Mouse (Mus musculus) thymus, adult 2 months (tissue): ENCODE measurements around the gene Cacna2d3. TPM values are rescaled to one million over a fixed set of nuclear protein-coding genes. Genes with fewer than 3 reads are reported as not detected.

Source experiments
- DNase-seq: peaks from one replicate; pipeline ENCODE4 v3.0.0; 2021
- H3K27ac ChIP-seq: fragments of 200-500 bp; 2 replicates; pipeline ENCODE4 v1.5.1; 2012; ENCODE audit warnings: low read length, control low read depth; ENCODE audit not compliant: control insufficient read depth, insufficient read depth
- H3K27me3 ChIP-seq: fragments of 200-500 bp; 2 replicates; pipeline ENCODE4 v1.6.1; 2012; ENCODE audit warnings: mild to moderate bottlenecking, low read length, moderate library complexity, mixed read lengths; ENCODE audit not compliant: control insufficient read depth, insufficient read depth
- H3K36me3 ChIP-seq: fragments of 200-500 bp; 2 replicates; pipeline ENCODE4 v1.6.1; 2012; ENCODE audit warnings: mild to moderate bottlenecking, low read length, moderate library complexity; ENCODE audit not compliant: control insufficient read depth, insufficient read depth
- H3K4me1 ChIP-seq: fragments of 200-500 bp; replicated peaks from 2 replicates; pipeline ENCODE4 v1.6.1; 2012; ENCODE audit warnings: low read length; ENCODE audit not compliant: control insufficient read depth, insufficient read depth
- H3K4me3 ChIP-seq: fragments of 200-500 bp; 2 replicates; pipeline ENCODE4 v1.5.1; 2012; ENCODE audit warnings: mild to moderate bottlenecking, low read length, control low read depth, moderate library complexity; ENCODE audit not compliant: control insufficient read depth, insufficient read depth
- CTCF ChIP-seq: fragments of 200-500 bp; IDR thresholded peaks from 2 replicates; pipeline ENCODE4 v1.5.1; 2012; ENCODE audit warnings: mild to moderate bottlenecking, control low read depth, low read length, moderate library complexity, borderline replicate concordance; ENCODE audit not compliant: control insufficient read depth, poor library complexity, insufficient read depth; ENCODE audit errors: extremely low read depth
- POLR2A ChIP-seq: fragments of 200-500 bp; IDR thresholded peaks from 2 replicates; pipeline ENCODE4 v1.6.1; 2012; ENCODE audit warnings: mild to moderate bottlenecking, low read length, control low read depth, moderate library complexity; ENCODE audit not compliant: control insufficient read depth, poor library complexity, insufficient read depth; ENCODE audit errors: extremely low read depth
- WGBS: fragments of 180-500 bp; shearing (Covaris S2); methylation state at CpG from one replicate; pipeline ENCODE4 v1.1.7; 2018; 5-methylcytosine and 5-hydroxymethylcytosine counted together
- polyA plus RNA-seq: library from polyadenylated mRNA; depleted of rRNA; stranded (reverse); fragments of >200 nt; gene quantifications from 2 replicates; pipeline ENCODE4 v1.2.3, GENCODE M21; 2012

The Cacna2d3 gene
- polyA plus RNA-seq, 1 experiment, result 0.08 TPM

DNA sequence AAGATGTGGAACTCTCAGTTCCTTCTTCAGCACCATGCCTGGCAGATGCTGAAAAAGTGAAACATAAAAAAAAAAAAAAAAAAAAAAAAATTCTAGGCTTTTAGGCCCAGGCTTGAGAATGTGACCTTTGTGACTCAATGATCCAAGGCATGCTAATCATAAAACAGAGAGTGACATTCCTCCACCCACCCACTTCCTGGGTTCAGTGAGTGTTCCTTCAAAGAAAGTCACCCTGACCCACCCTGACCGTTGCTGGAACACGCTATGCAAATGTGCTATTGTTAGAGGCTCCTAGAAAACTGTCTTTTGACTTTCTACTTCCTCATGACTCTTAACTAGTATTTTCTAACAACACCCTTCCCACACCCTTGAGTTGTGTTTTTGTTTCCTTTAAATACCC, 338.9 kb downstream of the Cacna2d3 start:
- TF ChIP-seq CTCF, result no peak
- TF ChIP-seq POLR2A, result no peak
- H3K4me3 ChIP-seq, result no peak overlapping the region
- no peaks in the 10 kb centered on the region for H3K27me3 ChIP-seq
- no peak overlapping the region for H3K27ac ChIP-seq
- no peaks in the 10 kb centered on the region for H3K4me1 ChIP-seq
- H3K36me3 ChIP-seq, result no peaks in the 10 kb centered on the region
- 81% methylated on average over 2 of the region's 2 CpGs for WGBS
- DNase-seq, result no peak

DNA sequence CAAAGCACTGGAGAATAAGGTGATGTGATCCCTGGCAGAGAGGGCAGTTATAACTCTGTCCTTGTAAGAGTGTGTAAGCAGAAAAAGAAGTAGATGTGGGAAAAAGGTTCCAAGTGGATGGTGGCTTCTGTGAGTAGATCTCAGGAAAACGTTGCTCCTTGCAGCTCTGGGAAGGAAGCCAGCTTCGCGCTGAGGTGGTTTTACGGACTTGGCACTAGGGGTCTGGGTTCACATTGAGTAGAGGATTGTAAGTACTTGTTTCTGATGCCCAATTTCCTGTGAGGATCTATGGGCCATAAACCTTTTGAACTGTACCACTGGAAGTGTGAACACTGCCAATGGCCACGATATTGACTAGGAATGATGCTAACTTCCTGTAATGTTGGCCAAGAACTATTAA, 354.8 kb downstream of the Cacna2d3 start:
- TF ChIP-seq POLR2A (no peak), CTCF (no peak)
- no peak overlapping the region for H3K4me3 ChIP-seq
- H3K4me1 ChIP-seq, result no peaks in the 10 kb centered on the region
- no peaks in the 10 kb centered on the region for H3K27me3 ChIP-seq
- no peak overlapping the region for H3K27ac ChIP-seq
- DNase-seq, result no peak
- no peaks in the 10 kb centered on the region for H3K36me3 ChIP-seq
- 83% methylated on average over 5 of the region's 5 CpGs for WGBS

DNA sequence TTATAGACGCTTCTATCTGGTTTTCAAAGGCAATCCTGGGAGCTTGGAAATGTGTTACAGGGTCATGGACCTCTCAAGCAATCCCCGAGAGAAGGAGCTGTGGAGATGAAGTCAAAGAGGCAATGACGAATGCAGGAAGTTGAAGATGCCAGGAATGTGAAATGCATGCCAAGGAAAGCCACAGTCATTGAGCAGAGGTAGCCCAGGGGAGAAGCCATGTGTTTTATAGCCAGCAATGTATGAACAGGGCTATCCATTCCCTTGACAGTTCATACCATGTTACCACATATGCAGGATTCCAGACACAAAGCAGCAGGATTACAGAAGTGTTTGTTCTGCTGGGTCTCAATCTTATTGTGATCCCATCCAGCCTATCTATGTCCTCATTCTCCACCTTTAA, 359.2 kb downstream of the Cacna2d3 start:
- 67% methylated on average over 3 of the region's 3 CpGs for WGBS
- TF ChIP-seq POLR2A, result no peak
- no peak for TF ChIP-seq CTCF
- H3K27me3 ChIP-seq, result no peaks in the 10 kb centered on the region
- H3K36me3 ChIP-seq, result no peaks in the 10 kb centered on the region
- H3K4me1 ChIP-seq, result no peaks in the 10 kb centered on the region
- DNase-seq, result no peak
- no peak overlapping the region for H3K27ac ChIP-seq
- H3K4me3 ChIP-seq, result no peak overlapping the region

DNA sequence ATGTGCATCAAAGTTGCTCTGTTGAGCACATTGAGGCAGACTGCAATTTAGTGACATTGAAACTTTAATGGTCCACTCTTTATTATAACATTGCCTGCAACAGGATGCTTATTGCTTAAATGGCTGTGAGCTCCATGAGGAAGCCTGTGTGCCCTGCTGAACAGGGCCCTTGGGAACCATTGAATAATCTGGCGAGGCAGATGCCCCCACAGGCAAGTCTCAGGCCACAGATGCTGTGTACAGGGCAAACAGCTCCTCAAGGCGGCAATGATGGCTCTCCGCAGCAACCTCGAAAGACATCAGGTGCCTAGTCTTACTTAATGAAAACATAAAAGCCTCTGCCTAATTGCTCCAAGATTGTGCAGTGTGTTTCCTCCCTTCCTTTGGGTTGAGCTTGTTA, 371.0 kb downstream of the Cacna2d3 start:
- no peak for TF ChIP-seq CTCF
- TF ChIP-seq POLR2A, result no peak
- Histone ChIP-seq H3K27me3 (no peaks in the 10 kb centered on the region), H3K36me3 (no peaks in the 10 kb centered on the region), H3K4me1 (no peaks in the 10 kb centered on the region), H3K4me3 (no peak overlapping the region), H3K27ac (no peak overlapping the region)
- DNase-seq, result no peak
- 84% methylated on average over 4 of the region's 4 CpGs for WGBS

DNA sequence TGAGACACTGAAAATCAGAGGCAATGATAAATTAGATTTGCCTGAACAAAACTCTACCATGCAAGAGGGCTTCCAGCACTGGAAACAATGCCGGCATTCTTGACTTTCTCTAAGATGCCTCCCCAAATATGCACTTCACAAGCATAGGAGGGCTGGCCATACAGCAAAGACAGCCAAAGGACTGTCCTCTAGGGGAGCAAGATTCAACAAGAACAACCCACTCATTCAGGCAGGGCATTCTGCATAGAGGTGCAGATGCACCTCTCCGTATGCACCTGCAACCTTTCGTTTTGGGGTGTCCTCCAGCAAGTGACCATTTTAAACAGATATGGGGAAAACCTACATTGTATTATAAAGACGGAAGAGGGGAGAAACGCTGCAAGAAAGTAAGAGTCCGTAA, 380.1 kb downstream of the Cacna2d3 start:
- H3K36me3 ChIP-seq, result no peaks in the 10 kb centered on the region
- 94% methylated on average over 6 of the region's 6 CpGs for WGBS
- no peak for TF ChIP-seq CTCF
- TF ChIP-seq POLR2A, result no peak
- H3K4me1 ChIP-seq, result no peaks in the 10 kb centered on the region
- no peak overlapping the region for H3K4me3 ChIP-seq
- DNase-seq, result no peak
- H3K27ac ChIP-seq, result no peak overlapping the region
- H3K27me3 ChIP-seq, result no peaks in the 10 kb centered on the region

DNA sequence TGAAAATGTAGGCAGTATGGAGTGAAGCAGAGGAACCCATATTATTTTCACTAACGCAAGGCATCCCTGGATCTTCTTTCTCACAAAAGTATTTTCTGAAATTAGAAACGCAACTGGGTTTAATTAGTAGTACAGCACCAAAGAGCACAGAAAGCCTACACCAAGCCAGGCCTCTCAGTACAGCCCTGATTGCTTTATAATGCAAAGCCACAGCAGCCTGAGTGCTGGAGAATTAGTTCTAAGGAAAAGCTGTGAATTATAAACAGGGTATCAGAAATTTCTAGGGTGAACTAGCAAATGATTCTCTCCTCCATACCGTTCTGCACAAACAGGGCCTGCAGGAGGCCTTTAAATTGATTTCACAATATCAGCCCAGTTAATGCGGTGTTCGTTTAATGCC, 380.9 kb downstream of the Cacna2d3 start:
- Histone ChIP-seq H3K27me3 (no peaks in the 10 kb centered on the region), H3K4me1 (no peaks in the 10 kb centered on the region), H3K36me3 (no peaks in the 10 kb centered on the region), H3K4me3 (no peak overlapping the region), H3K27ac (no peak overlapping the region)
- TF ChIP-seq CTCF (no peak), POLR2A (no peak)
- no peak for DNase-seq
- 89% methylated on average over 5 of the region's 5 CpGs for whole genome bisulfite sequencing

DNA sequence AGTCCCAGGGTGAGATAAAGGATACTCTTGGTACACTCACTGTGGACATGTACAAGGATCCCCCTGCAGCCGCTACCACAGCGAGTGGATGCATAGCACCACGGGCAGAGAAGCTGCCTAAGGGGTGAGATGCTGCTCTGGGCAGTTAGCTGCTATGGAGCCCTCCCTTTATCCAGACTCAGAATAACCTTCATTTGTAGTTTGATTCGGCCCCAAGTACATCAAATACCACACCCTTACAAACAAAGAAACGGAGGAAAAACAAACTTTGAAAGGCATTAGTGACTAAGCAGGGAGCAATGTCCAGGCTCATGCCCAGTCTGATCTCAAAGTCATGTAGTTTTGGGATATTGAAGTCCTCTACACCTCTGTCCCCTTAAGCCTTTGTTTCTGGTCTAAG, 386.8 kb downstream of the Cacna2d3 start:
- Histone ChIP-seq H3K4me3 (no peak overlapping the region), H3K4me1 (no peaks in the 10 kb centered on the region), H3K36me3 (no peaks in the 10 kb centered on the region), H3K27me3 (no peaks in the 10 kb centered on the region), H3K27ac (no peak overlapping the region)
- TF ChIP-seq CTCF, result no peak
- TF ChIP-seq POLR2A, result no peak
- WGBS, result 88% methylated on average over 5 of the region's 5 CpGs
- DNase-seq, result no peak

DNA sequence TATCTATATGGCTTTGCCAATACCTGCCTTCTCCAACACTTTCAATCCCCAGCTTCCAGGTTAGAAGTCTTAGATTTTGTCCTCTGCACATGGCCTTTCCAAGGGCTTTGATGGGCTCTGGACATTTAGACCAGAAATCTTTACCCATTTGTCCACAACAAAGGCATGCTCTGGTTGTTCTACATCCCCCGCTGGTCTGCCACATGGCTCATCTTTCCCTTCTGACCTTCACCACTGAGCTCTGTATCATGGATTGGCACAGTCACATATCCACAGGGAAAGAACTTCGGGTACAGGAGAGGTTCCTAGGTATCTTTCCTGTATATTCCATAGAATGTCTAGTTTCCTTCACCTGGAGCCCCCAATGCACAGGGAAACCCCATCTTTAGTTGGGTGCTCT, 387.4 kb downstream of the Cacna2d3 start:
- no peak for DNase-seq
- no peak overlapping the region for H3K4me3 ChIP-seq
- H3K27ac ChIP-seq, result no peak overlapping the region
- no peaks in the 10 kb centered on the region for H3K27me3 ChIP-seq
- 87% methylated on average over 2 of the region's 2 CpGs for WGBS
- no peaks in the 10 kb centered on the region for H3K4me1 ChIP-seq
- no peaks in the 10 kb centered on the region for H3K36me3 ChIP-seq
- TF ChIP-seq POLR2A (no peak), CTCF (no peak)
